Mouse (Mus musculus) lung, adult 18-20 months (tissue): Measurements from ENCODE around the gene Bcl2l14.

ENCODE experiments used
- DNase-seq, 2 experiments: peaks; one replicate each; pipeline ENCODE4 v3.0.0; 2022; ENCODE audit warnings: mixed read lengths in 2 of 2

Gene Bcl2l14

DNA sequence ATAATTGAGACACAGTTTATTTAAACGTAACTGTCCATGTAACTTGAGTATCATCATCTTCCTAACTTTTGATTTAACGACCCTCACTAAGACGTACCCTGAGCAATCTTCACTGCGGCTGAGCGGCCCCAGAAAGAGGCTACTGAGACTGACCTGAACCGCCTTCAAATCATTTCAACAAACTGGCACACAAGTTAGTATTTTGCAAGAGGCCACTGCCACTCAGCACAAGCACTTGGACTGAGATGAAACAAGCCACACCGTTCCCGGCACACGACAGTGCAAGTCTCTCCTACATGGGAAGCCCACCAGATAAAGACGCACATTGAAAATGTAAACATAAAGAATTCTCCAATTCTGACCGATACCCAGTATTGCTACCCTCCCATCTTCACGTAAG, 52.3 kb downstream of the Bcl2l14 start:
- DNase-seq, result peak; percentile 54 to 62

DNA sequence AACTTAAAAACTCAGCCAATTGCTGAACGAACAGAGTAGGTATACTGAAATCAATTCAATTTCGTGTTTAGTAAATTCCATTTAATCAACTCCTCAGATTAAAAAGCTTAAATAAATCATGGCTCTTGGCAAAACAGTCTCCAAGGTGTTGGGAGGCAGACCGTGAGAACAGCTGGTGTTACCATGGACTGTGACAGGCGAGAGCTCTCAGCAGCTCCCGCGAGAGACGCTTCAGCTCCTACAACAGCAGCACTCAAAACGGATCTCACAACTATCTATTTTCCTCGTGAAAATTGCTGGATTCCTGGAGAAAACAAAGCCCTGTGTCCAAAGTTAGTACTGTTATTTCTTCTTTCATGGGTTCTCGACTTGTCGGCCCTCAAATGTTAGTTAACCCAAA, 53.8 kb downstream of the Bcl2l14 start:
- DNase-seq, result no peak

DNA sequence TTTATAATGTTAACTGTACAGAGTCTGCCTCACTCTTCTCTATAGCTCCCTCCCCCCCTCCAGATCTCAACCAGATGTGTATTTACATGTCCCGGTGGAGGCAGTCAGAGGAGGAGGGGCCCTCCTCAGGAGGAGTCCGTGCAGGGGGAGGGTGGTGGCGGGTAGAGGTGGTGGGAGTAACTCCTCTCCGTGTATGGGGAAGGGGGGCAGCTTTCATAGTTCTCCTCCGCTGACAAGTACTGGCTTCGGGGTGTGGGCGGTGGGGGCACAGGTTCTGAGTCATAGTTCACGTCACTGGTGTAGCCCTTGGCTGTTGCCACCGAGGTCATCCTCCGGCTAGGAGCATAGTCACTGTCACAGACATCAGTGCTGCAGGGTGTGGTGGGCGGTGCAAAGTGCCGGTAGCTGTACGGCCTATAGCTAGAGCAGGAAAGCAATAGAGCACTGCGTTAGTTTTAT, 54.6 kb downstream of the Bcl2l14 start:
- no peak for DNase-seq

DNA sequence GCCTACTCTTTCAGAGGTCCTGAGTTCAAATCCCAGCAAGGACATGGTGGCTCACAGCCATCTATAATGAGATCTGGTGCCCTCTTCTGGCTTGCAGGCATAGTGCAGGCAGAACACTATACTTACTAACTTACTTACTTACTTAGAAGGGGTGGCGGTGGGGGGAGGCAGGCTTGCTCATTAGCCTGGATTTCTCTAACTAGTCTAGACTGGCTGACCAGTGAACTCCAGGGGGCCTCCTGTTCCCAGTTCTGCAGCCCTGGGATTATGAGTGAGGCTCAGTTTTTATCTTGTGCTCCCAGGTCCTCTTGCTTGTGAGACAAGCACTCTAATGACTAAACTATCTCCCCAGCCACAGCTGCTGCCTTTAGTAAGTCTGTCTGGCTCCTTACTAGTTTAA, 58.0 kb downstream of the Bcl2l14 start:
- no peak for DNase-seq

DNA sequence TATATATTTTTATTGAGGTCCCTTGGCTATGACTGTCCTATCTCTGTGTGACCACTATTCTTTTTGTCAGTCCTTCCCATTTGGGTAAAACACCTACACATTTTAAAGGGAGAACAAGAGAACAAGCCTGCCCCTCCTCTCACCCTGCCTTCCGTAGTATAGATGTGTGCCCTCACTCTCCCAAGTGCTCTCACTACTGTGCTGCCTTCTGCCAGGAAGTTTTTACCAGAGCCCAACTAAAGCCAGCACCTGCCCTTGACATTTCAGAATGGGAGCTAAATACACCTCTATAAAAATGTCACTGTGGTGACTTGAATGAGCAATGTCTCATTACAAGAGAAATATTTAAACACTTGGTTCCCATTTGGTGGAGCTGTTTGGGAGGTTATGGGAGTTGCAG, 62.3 kb downstream of the Bcl2l14 start:
- DNase-seq, result no peak

DNA sequence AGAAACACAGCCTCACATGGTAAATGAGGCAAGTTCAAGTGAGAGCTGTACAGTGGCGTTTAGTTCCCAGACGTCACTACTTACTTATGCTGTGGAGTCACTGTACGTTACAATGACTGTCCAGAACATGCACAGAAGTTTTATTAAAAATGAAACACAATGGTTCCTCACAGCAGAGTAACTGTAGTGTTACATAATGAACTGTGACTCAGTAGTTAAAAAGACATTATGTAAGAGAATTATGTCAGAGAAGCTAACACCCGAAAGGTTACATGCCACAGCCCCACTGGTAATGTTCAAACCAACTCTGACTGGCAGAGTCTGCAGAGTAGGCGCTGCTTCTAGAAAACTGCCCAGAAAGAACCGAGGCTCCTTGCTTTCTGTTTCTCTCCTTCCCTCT, 65.1 kb downstream of the Bcl2l14 start:
- DNase-seq, result no peak

DNA sequence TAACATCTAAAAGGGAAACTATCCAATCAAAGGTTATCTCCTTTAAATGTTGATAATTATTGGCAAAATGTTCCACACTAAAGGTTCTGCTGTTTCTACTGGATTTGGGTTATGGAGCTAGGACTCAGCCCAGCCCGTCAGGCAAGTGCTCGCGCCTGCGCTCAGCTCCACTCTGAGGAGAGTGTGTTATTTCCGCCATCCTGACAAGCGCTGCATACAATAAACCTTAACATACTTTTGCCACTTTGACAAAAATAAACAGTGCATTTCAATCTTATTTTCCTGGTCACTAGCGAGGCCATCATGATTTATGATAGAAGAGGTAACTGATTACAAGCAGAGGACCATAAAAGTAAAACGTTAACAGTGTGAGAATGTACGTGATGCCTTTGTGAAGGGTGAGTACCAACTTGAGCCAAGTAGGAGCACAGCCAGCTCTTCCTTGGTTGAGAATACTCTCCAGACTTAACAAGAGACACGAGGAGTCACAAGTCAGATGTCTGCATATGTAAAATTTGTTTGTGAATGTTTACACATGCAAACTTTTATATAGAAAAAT, 70.6 kb downstream of the Bcl2l14 start:
- no peak for DNase-seq

DNA sequence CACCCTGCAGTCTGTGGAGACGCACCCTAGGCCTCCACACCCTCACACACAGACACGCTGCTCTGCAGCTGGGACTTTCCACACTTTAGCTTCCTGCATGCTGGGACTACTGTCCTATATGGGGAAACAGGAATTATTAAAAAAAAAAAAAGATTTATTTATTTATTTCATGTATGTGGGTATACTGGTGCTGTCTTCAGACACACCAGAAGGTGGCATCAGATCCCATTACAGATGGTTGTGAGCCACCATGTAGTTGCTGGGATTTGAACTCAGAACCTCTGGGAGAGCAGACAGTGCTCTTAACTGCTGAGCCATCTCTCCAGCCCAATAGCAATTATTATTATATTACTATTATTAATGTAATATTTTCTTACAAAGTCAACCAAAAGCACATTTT, 73.2 kb downstream of the Bcl2l14 start:
- DNase-seq, result no peak

DNA sequence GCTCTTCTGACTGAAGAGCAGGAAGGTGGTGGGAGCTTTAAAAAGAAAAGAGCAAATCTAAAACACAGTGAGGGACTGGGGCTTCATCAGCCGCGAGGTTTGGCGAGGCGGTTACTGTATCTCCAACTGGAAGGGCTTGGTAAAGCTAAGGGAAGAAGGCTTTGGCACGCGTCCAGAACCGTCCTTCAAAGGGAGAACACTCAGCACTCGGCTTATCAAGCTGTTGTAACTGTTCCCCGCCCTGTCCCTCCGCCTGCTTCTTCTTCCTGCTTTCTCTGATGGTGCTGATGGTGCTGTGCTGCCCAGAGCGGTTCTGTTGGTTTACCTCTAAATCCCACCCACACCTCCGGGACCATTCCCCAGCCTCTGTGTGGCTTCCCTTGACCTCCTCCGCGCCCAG, 74.7 kb downstream of the Bcl2l14 start:
- DNase-seq, result peak; percentile 77 to 81

DNA sequence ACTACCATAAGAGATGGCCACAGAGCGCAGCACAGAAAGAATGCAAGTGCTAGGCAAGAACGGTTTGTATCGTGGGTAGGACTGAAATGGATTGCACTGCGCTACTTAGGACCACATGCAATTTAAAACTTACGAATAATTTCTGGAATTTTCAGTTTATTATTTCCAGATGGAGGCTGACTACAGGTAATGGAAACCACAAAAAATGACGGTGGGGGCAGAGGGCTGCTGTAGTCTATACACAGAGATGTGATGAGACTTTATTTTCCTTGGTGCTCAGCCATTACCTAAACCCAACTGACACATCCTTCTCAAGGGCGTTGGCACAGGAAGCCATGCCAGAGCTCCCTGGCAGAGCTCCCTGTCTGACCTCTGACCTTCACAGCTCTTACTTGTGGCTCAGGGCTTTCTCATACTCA, 77.0 kb downstream of the Bcl2l14 start:
- peak; percentile 34 to 51 for DNase-seq

DNA sequence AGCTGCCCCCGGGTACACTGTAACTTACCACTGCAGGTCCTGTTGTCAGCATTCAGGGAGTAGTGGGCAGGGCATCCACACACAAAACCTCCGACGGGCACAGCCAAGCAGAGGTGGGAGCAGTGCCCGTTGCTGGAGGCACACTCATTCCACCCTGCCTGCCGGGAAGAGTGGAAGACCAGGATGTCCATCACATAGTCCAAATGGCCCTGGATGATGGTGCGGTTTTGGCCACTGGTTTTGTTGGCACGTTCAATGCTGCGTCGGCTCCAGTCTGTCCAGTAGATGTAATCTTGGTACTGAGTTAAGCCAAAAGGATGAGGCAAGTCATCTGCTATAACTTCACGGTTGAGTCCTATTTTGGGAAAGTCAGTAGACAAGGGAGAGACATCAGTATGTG, 83.4 kb downstream of the Bcl2l14 start:
- DNase-seq, result no peak

DNA sequence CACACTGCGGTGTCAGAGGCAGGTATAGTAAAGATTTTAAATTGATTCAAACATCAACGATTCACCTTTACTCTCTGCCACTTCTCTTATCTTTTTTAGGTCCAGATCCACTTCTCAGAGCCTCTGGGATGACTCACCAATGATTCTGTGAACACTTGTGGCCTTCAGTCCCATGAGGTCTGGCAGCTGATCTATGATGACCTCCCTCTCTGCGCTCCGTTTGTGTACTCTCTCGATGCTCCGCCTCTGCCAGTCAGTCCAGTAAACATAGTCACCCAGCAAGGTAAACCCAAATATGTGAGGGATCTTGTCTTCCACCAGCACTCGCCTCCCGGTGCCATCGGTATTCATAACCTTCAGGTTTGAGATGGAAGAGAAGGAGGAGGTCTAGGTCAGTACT, 90.2 kb downstream of the Bcl2l14 start:
- no peak for DNase-seq
